Mouse (Mus musculus) bone marrow macrophage, adult 2 months (primary cell): Measurements from ENCODE around the gene Pip5k1a. TPM values are rescaled to one million over a fixed set of nuclear protein-coding genes. Genes with fewer than 3 reads are reported as not detected.
A peak's percentile ranks its signal among the peaks of the same experiment; 100 is the strongest.

Experiments used
- H3K27ac ChIP-seq: 2 replicates; pipeline ENCODE4 v1.5.1; 2012; ENCODE audit warnings: low read depth, low read length; ENCODE audit not compliant: insufficient read depth
- H3K4me1 ChIP-seq: 2 replicates; pipeline ENCODE4 v1.6.1; 2012; ENCODE audit warnings: low read length; ENCODE audit not compliant: control insufficient read depth, insufficient read depth
- H3K4me3 ChIP-seq: 2 replicates; pipeline ENCODE4 v1.5.1; 2012; ENCODE audit warnings: mild to moderate bottlenecking, low read length, moderate library complexity; ENCODE audit not compliant: insufficient read depth
- CTCF ChIP-seq: IDR thresholded peaks from 2 replicates; pipeline ENCODE4 v1.5.1; 2012; ENCODE audit warnings: low read depth, mild to moderate bottlenecking, low read length, moderate library complexity
- POLR2A ChIP-seq: IDR thresholded peaks from 2 replicates; pipeline ENCODE4 v1.6.1; 2012; ENCODE audit warnings: mild to moderate bottlenecking, low read depth, low read length, borderline replicate concordance
- polyA plus RNA-seq: library from polyadenylated mRNA; stranded (reverse); fragments of >200 nt; gene quantifications from 2 replicates; pipeline ENCODE4 v1.2.4, GENCODE M21; 2012; ENCODE audit not compliant: missing spikeins, insufficient read depth, insufficient read length

Pip5k1a gene
- polyA plus RNA-seq, 1 experiment, result 23.4 TPM

DNA sequence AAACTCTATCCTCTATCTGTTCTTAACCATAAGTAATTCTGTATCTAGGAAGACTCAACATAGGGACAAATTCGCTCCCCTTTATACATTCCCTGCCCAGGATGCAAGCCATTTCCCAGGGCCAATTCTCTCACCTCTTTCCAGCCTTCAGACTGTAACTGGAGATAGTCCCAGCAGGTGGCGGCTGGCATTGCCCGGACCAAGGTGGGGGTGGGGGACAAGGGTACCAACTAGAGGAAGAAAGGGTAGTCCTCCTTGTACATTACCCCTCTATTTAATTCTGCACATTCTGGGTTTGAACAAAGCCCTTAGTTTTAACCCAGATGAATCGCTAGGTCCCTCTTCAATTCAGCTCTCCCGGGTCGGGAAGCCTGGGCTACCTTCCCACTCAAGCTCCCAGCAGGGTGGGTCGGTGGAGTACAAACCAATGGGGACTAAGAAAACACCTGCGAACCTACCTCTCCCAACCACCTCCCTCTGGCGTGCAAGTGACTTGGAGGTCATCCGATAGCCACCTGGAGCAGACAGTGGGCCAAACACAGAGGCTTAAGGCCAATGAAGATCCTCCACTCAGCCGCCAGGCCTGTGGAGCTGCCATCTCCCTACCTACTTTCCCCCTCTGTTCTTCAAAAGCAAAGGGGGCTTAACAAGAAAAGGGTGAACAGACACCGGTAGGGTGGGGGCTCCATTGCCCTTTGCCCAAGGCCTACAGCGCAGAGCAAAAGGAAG is 92.9 kb downstream of the Pip5k1a start:
- H3K27ac ChIP-seq, result no peak overlapping the region
- H3K4me1 ChIP-seq, result peaks cover 4% of the 10 kb centered on the region
- peak overlapping the region; percentile 59 for H3K4me3 ChIP-seq
- no peak for TF ChIP-seq CTCF
- TF ChIP-seq POLR2A, result no peak

DNA sequence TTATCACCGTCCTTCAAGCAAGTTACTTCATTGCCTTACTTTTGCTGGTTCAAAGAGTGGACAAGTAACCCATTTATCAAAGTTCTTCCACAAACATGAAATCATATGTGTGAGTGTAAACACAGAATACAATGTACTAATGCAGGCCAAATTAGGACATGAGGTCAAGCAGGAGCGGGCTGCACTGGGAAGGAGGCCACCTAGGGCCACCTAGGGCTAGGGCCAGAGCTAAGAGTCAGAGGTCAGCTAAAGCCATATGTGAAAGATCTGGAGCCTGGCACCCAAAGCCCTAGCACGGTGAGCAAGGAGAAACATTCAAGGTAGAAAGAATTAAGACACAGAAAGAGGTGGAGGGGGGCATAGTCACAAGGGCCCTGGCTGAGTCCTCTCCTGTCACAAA is 93.7 kb downstream of the Pip5k1a start:
- H3K4me3 ChIP-seq, result no peak overlapping the region
- peaks cover 4% of the 10 kb centered on the region for H3K4me1 ChIP-seq
- TF ChIP-seq CTCF, result no peak
- TF ChIP-seq POLR2A, result no peak
- no peak overlapping the region for H3K27ac ChIP-seq

DNA sequence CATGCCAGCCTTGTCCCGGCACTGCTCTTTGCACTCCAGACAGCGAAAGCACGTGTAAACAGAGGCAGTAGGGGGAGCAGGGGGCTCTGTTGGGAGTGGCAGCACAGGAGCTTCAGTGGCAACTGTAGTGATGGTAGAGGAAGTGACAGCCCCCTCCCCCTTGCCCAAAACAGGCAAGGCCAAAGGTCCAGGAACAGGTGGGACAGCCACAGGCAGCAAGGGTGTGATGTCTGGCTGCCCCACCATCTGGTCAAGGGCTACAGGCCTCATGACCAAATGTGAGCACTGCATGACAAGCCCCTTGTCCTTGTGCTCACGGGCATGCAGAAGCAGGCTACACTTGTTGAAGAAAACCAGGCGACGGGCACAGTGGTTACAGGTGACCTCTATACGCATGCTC is 96.3 kb downstream of the Pip5k1a start:
- H3K4me1 ChIP-seq, result peaks cover 4% of the 10 kb centered on the region; the same call in 1 of the 2 replicates
- H3K27ac ChIP-seq, result no peak overlapping the region
- H3K4me3 ChIP-seq, result no peak overlapping the region
- TF ChIP-seq POLR2A (no peak), CTCF (no peak)

Other genes starting within 250 kb of the Pip5k1a start
- 281 and 392 TPM in 2 replicates for gene Psmb4, start 220.0 kb downstream of the Pip5k1a start, polyA plus RNA-seq
- 32.8 and 35.0 TPM in 2 replicates for gene Selenbp1, start 173.9 kb downstream of the Pip5k1a start, polyA plus RNA-seq
- gene Rfx5, start 152.9 kb downstream of the Pip5k1a start, polyA plus RNA-seq, result 18.7 and 23.1 TPM in 2 replicates
- 23.7 and 28.6 TPM in 2 replicates for gene Pi4kb, start 132.2 kb downstream of the Pip5k1a start, polyA plus RNA-seq
- 10.5 and 12.7 TPM in 2 replicates for gene Zfp687, start 91.5 kb downstream of the Pip5k1a start, polyA plus RNA-seq
- 136 and 148 TPM in 2 replicates for gene Psmd4, start 64.3 kb downstream of the Pip5k1a start, polyA plus RNA-seq
- gene Vps72, start 4.1 kb upstream of the Pip5k1a start, polyA plus RNA-seq, result 54.8 and 57.4 TPM in 2 replicates
- 0.60 TPM in 1 of 2 replicates, not detected in the other for gene Tmod4, start 17.5 kb upstream of the Pip5k1a start, polyA plus RNA-seq
- gene Scnm1, start 27.1 kb upstream of the Pip5k1a start, polyA plus RNA-seq, result 88.6 and 112 TPM in 2 replicates
- 5.6 and 6.0 TPM in 2 replicates for gene Lysmd1, start 27.2 kb upstream of the Pip5k1a start, polyA plus RNA-seq
- 235 and 240 TPM in 2 replicates for gene Tnfaip8l2, start 35.4 kb upstream of the Pip5k1a start, polyA plus RNA-seq
- gene Sema6c, start 53.5 kb upstream of the Pip5k1a start, polyA plus RNA-seq, result 1.2 and 1.5 TPM in 2 replicates
- 36.4 and 38.8 TPM in 2 replicates for gene Gabpb2, start 111.0 kb upstream of the Pip5k1a start, polyA plus RNA-seq
- 128 and 133 TPM in 2 replicates for gene Cdc42se1, start 121.8 kb upstream of the Pip5k1a start, polyA plus RNA-seq
- gene Mllt11, start 125.2 kb upstream of the Pip5k1a start, polyA plus RNA-seq, result 19.7 and 23.3 TPM in 2 replicates
- not detected in 2 replicates for gene Gm128, start 134.7 kb upstream of the Pip5k1a start, polyA plus RNA-seq
- gene Bnipl, start 144.3 kb upstream of the Pip5k1a start, polyA plus RNA-seq, result not detected in 2 replicates
- 50.7 and 70.7 TPM in 2 replicates for gene Mindy1, start 174.4 kb upstream of the Pip5k1a start, polyA plus RNA-seq
- gene Prune1, start 175.1 kb upstream of the Pip5k1a start, polyA plus RNA-seq, result 15.6 and 16.6 TPM in 2 replicates
- gene Anxa9, start 200.2 kb upstream of the Pip5k1a start, polyA plus RNA-seq, result 11.1 and 15.4 TPM in 2 replicates
- 173 and 186 TPM in 2 replicates for gene Cers2, start 207.9 kb upstream of the Pip5k1a start, polyA plus RNA-seq